ENCODE assay signal across 8 mouse cellular contexts in genomic region chr1:177443724-177444482, GRCm38 (mm10). TPM values are rescaled to one million over a fixed set of nuclear protein-coding genes. Genes with fewer than 3 reads are reported as not detected.
DNase-seq lines count a peak whose midpoint lies in the region; ATAC-seq and TF ChIP-seq lines count a peak whose summit lies in the region.

No protein-coding gene starts in this region.

- peak overlapping the region; percentile 78; the same call in 1 of the 2 replicates for H3K4me3 ChIP-seq in lung, postnatal 0 days (ENCODE audit: low read depth, low read length)
- peak overlapping the region; percentile 92 for H3K4me3 ChIP-seq in embryonic facial prominence, embryonic 15.5 days (replicated peaks)
- H3K4me3 ChIP-seq in intestine, embryonic 16.5 days (ENCODE audit: low read length): peak overlapping the region; percentile 71
- peak overlapping the region; percentile 83 for H3K4me3 ChIP-seq in neural tube, embryonic 15.5 days (replicated peaks)

- no peaks in the 10 kb centered on the region for H3K9me3 ChIP-seq in lung, postnatal 0 days (ENCODE audit: low read length)
- no peaks in the 10 kb centered on the region for H3K9me3 ChIP-seq in embryonic facial prominence, embryonic 15.5 days (replicated peaks)
- no peaks in the 10 kb centered on the region for H3K9me3 ChIP-seq in intestine, embryonic 16.5 days (ENCODE audit: control insufficient read depth, low read length)
- no peaks in the 10 kb centered on the region for H3K9me3 ChIP-seq in neural tube, embryonic 15.5 days (replicated peaks)

- WGBS in lung, postnatal 0 days: 28% methylated on average over 9 of the region's 9 CpGs
- 25% methylated on average over 9 of the region's 9 CpGs for WGBS in embryonic facial prominence, embryonic 15.5 days
- 38% methylated on average over 9 of the region's 9 CpGs for whole genome bisulfite sequencing in intestine, embryonic 16.5 days
- WGBS in neural tube, embryonic 15.5 days: 12% methylated on average over 9 of the region's 9 CpGs

- no peak for TF ChIP-seq EP300 in lung, postnatal 0 days (IDR thresholded peaks at IDR 0.05)

- H3K9ac ChIP-seq in lung, postnatal 0 days (replicated peaks; ENCODE audit: low read depth): peak overlapping the region; percentile 79; the same call in 1 of the 2 replicates
- peak overlapping the region; percentile 18; the same call in 1 of the 2 replicates for H3K9ac ChIP-seq in embryonic facial prominence, embryonic 15.5 days
- H3K9ac ChIP-seq in intestine, embryonic 16.5 days (ENCODE audit: low read depth, low read length): peak overlapping the region; percentile 90
- peak overlapping the region; percentile 8; the same call in 1 of the 2 replicates for H3K9ac ChIP-seq in neural tube, embryonic 15.5 days (replicated peaks)

- H3K27ac ChIP-seq in lung, postnatal 0 days (ENCODE audit: low read length): no peak overlapping the region
- peak overlapping the region; percentile 89 for H3K27ac ChIP-seq in embryonic facial prominence, embryonic 15.5 days (replicated peaks)
- H3K27ac ChIP-seq in intestine, embryonic 16.5 days (ENCODE audit: low read length): no peak overlapping the region
- 0 out of 2 replicates have a peak overlapping the region, but pooled peaks have one; percentile 51 for H3K27ac ChIP-seq in neural tube, embryonic 15.5 days (replicated peaks)

- no peaks in the 10 kb centered on the region for H3K27me3 ChIP-seq in lung, postnatal 0 days (replicated peaks; ENCODE audit: insufficient read depth, low read length)
- H3K27me3 ChIP-seq in embryonic facial prominence, embryonic 15.5 days: no peaks in the 10 kb centered on the region
- H3K27me3 ChIP-seq in intestine, embryonic 16.5 days (replicated peaks; ENCODE audit: control insufficient read depth, insufficient read depth, low read length): no peaks in the 10 kb centered on the region
- H3K27me3 ChIP-seq in neural tube, embryonic 15.5 days (replicated peaks): no peaks in the 10 kb centered on the region

- no peak for TF ChIP-seq CTCF in lung, postnatal 0 days (IDR thresholded peaks at IDR 0.05)

- DNase-seq in lung, postnatal 0 days (ENCODE audit: low spot score): peak; percentile 37
- no peak for DNase-seq in lung, postnatal 36 days
- DNase-seq in adrenal gland, postnatal 36 days: no peak
- no peak for DNase-seq in adrenal gland, postnatal 10 days
- no peak for DNase-seq in urinary bladder, postnatal 36 days (ENCODE audit: low spot score in 2 of 2)

- peaks cover 10% of the 10 kb centered on the region; the same call in 1 of the 2 replicates for H3K36me3 ChIP-seq in lung, postnatal 0 days (ENCODE audit: insufficient read depth, low read length)
- peaks cover 14% of the 10 kb centered on the region; the same call in 1 of the 2 replicates for H3K36me3 ChIP-seq in embryonic facial prominence, embryonic 15.5 days
- peaks cover 12% of the 10 kb centered on the region for H3K36me3 ChIP-seq in intestine, embryonic 16.5 days (ENCODE audit: control insufficient read depth, insufficient read depth, low read length)
- no peaks in the 10 kb centered on the region for H3K36me3 ChIP-seq in neural tube, embryonic 15.5 days

- peaks cover 14% of the 10 kb centered on the region for H3K4me1 ChIP-seq in lung, postnatal 0 days (ENCODE audit: insufficient read depth, low read depth, low read length)
- peaks cover 45% of the 10 kb centered on the region for H3K4me1 ChIP-seq in embryonic facial prominence, embryonic 15.5 days
- H3K4me1 ChIP-seq in intestine, embryonic 16.5 days (ENCODE audit: control insufficient read depth, insufficient read depth, low read length): peaks cover 6% of the 10 kb centered on the region; the same call in 1 of the 2 replicates
- peaks cover 52% of the 10 kb centered on the region for H3K4me1 ChIP-seq in neural tube, embryonic 15.5 days

- ATAC-seq in lung, postnatal 0 days: no peak
- ATAC-seq in embryonic facial prominence, embryonic 15.5 days (ENCODE audit: insufficient number of reproducible peaks, low FRiP score, low TSS enrichment, low read depth): no peak
- ATAC-seq in intestine, embryonic 16.5 days: no peak
- ATAC-seq in neural tube, embryonic 15.5 days (ENCODE audit: low FRiP score): no peak

- peak overlapping the region; percentile 98 for H3K4me2 ChIP-seq in lung, postnatal 0 days (replicated peaks; ENCODE audit: low read depth, low read length)
- peak overlapping the region; percentile 80 for H3K4me2 ChIP-seq in embryonic facial prominence, embryonic 15.5 days (replicated peaks)
- peak overlapping the region; percentile 91 for H3K4me2 ChIP-seq in intestine, embryonic 16.5 days (ENCODE audit: low read depth, low read length)
- peak overlapping the region; percentile 91 for H3K4me2 ChIP-seq in neural tube, embryonic 15.5 days

RNA-seq across cellular contexts. Expression of gene Zbtb18, which starts 1.8 kb away (rescaled TPM):
- 2.0 and 3.0 TPM in 2 replicates for polyA plus RNA-seq in lung, postnatal 0 days (2015; fragmentation: Nextera tagmentation; extraction: Ambion mirVana)
- polyA plus RNA-seq in embryonic facial prominence, embryonic 15.5 days (2015; fragmentation: Nextera tagmentation; extraction: Ambion mirVana): 2.5 and 4.9 TPM in 2 replicates
- 1.1 and 1.3 TPM in 2 replicates for polyA plus RNA-seq in intestine, embryonic 16.5 days (2015; fragmentation: Nextera tagmentation; extraction: Ambion mirVana)
- 3.8 and 4.3 TPM in 2 replicates for polyA plus RNA-seq in neural tube, embryonic 15.5 days (2015; fragmentation: Nextera tagmentation; extraction: Ambion mirVana)
- 10 to 100 TPM; 21.2 to 24.1 TPM for total RNA-seq in adrenal gland, postnatal 36 days (2021)
- total RNA-seq in adrenal gland, postnatal 10 days (2021): 10 to 100 TPM; 27.9 to 38.6 TPM

Comparison
In these comparisons a context has a peak if more than half of its experiments do, and no peak if none do; other contexts are left out.
1. H3K27ac ChIP-seq: peak in embryonic facial prominence, embryonic 15.5 days (single experiment) and neural tube, embryonic 15.5 days (single experiment); none in lung, postnatal 0 days (single experiment) and intestine, embryonic 16.5 days (single experiment).
2. H3K9ac ChIP-seq: peak in every context shown above with its lines; median percentile 90 in intestine, embryonic 16.5 days; 79 in lung, postnatal 0 days; 18 in embryonic facial prominence, embryonic 15.5 days; 8 in neural tube, embryonic 15.5 days.
3. Peak in every context shown above with its lines, with median percentiles within 50 percentile points of each other: H3K4me2 ChIP-seq and H3K4me3 ChIP-seq.